Mouse (Mus musculus): Measurements from ENCODE around the gene Dennd6b. TPM values are rescaled to one million over a fixed set of nuclear protein-coding genes. Genes with fewer than 3 reads are reported as not detected.

The Dennd6b gene
- polyA plus RNA-seq, 1 experiment from 2014 or later: 26.7 TPM

DNA sequence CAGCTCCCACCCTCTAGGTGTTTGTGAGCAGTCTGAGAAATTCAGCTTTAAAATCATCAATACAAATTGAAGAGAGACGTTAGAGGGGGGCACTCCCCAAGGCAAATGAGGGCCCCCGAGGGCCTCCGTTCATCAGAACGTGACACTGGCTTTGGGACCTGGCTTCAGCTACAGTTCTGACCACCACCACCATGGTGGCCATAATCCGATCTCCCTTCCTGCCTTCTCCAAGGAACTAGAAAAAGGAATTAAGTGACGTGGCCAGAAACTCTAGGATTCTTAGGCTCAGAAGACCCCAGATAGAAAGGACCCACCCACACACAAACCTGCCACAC is 16.7 kb downstream of the Dennd6b start:
- H3K4me3 ChIP-seq (ENCODE audit: low read depth, low read length): peak overlapping the region; percentile 84
- DNase-seq (ENCODE audit: low spot score) (no peak), ATAC-seq (replicated peaks; ENCODE audit: low FRiP score) (no peak)
- H3K27me3 ChIP-seq (ENCODE audit: control insufficient read depth, insufficient read depth, low read length): no peaks in the 10 kb centered on the region
- H3K27ac ChIP-seq (ENCODE audit: low read depth, low read length): peak overlapping the region; percentile 90; the same call in 1 of the 2 replicates
- no peaks in the 10 kb centered on the region for H3K36me3 ChIP-seq (ENCODE audit: control insufficient read depth, insufficient read depth, low read length)
- peaks cover 45% of the 10 kb centered on the region for H3K4me1 ChIP-seq (replicated peaks; ENCODE audit: control insufficient read depth, insufficient read depth, low read length)
- H3K9ac ChIP-seq (ENCODE audit: low read length): peak overlapping the region; percentile 94
- 3% methylated on average over 6 of the region's 6 CpGs for WGBS
- H3K9me3 ChIP-seq (ENCODE audit: control insufficient read depth, low read length): no peaks in the 10 kb centered on the region
- H3K4me2 ChIP-seq (ENCODE audit: low read depth, low read length, severe bottlenecking): peak overlapping the region; percentile 88

DNA sequence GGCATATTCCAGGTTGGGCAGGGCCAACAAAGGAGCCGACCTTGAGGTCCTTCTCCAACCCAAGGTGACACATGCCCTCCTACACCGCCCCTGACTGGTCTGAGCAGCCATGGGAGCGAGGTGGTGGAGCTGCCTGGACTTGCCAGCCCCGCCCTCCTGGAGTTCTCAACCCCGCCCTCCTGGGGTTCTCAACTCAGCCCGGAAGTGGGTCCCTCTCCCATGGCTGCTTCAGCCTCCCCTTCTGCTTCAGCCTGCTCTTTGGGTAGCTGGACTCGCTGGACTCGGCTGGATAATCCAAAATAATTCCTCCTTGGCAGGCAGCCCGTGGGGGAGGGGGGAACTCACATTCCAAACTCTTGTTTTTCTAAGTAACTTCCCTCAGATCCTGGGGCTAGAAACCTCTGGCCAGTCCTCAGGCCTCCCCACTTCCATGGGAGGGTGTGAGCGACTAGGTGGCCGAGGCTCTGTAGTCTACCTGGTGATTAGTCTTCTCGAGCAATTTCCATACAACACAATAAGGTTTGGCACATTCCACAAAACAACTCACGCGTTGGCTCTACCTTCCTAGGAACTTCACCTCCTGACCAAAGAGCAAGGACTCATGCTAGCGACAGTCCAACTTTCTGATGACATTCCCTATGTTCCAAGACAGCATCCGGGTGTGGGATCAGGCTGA is 17.2 kb downstream of the Dennd6b start:
- no peaks in the 10 kb centered on the region for H3K27me3 ChIP-seq (ENCODE audit: control insufficient read depth, insufficient read depth, low read length)
- ATAC-seq (replicated peaks; ENCODE audit: low FRiP score) (peak; percentile 13; the same call in 1 of the 2 replicates), DNase-seq (ENCODE audit: low spot score) (peak; percentile 82)
- peak overlapping the region; percentile 90; the same call in 1 of the 2 replicates for H3K27ac ChIP-seq (ENCODE audit: low read depth, low read length)
- H3K9me3 ChIP-seq (ENCODE audit: control insufficient read depth, low read length): no peaks in the 10 kb centered on the region
- H3K4me2 ChIP-seq (ENCODE audit: low read depth, low read length, severe bottlenecking): peak overlapping the region; percentile 88
- no peaks in the 10 kb centered on the region for H3K36me3 ChIP-seq (ENCODE audit: control insufficient read depth, insufficient read depth, low read length)
- WGBS: 1% methylated on average over 16 of the region's 16 CpGs
- peaks cover 46% of the 10 kb centered on the region for H3K4me1 ChIP-seq (replicated peaks; ENCODE audit: control insufficient read depth, insufficient read depth, low read length)
- peak overlapping the region; percentile 84 for H3K4me3 ChIP-seq (ENCODE audit: low read depth, low read length)
- peak overlapping the region; percentile 94 for H3K9ac ChIP-seq (ENCODE audit: low read length)

- no peak for ATAC-seq (replicated peaks; ENCODE audit: low FRiP score)
- H3K27me3 ChIP-seq (ENCODE audit: control insufficient read depth, insufficient read depth, low read length): no peaks in the 10 kb centered on the region
- H3K4me3 ChIP-seq (ENCODE audit: low read depth, low read length): peak overlapping the region; percentile 84
- H3K9me3 ChIP-seq (ENCODE audit: control insufficient read depth, low read length): no peaks in the 10 kb centered on the region
- H3K9ac ChIP-seq (ENCODE audit: low read length): peak overlapping the region; percentile 94
- peaks cover 54% of the 10 kb centered on the region for H3K4me1 ChIP-seq (replicated peaks; ENCODE audit: control insufficient read depth, insufficient read depth, low read length)
- no peaks in the 10 kb centered on the region for H3K36me3 ChIP-seq (ENCODE audit: control insufficient read depth, insufficient read depth, low read length)
- H3K27ac ChIP-seq (ENCODE audit: low read depth, low read length): no peak overlapping the region
- 67% methylated on average over 7 of the region's 7 CpGs for WGBS
- DNase-seq (ENCODE audit: low spot score): no peak
- peak overlapping the region; percentile 88 for H3K4me2 ChIP-seq (ENCODE audit: low read depth, low read length, severe bottlenecking)
Observed at GRCm38 (mm10) chr15:89178260-89178860, 17.9 kb downstream of the Dennd6b start.

DNA sequence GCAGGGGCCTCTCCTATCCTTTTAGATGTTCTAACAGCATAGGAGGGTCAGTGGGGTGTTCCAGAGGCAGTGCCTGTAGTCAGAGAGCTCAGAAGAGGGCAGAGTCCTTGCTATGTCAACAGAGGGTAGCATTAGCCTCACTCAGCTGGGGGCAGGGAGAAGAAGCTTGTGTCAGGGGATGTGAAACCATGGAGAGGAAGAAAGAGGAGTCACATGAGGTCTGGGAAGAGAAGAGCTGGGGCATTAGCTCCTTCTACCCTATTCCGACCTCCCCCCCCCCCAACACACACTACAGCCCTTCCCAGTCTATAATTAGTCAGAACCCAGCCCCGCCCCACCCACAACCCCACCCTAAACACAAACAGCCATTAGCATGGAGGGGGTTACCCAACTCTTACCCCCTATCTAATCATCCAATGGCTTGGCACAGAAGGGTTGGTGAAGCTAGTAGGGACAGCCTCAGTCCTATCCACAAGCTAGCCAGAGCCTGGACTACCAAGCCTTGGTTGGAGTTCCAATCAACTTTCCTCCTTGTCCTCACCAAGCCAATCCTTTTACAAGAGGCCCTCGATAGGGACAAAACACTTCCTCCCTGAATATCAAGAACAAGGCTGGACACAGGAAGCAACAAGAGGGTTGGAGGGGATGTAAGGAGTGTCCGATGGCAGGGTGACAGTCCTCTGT is 18.6 kb downstream of the Dennd6b start:
- no peak for ATAC-seq (replicated peaks; ENCODE audit: low FRiP score)
- peaks cover 56% of the 10 kb centered on the region for H3K4me1 ChIP-seq (replicated peaks; ENCODE audit: control insufficient read depth, insufficient read depth, low read length)

DNA sequence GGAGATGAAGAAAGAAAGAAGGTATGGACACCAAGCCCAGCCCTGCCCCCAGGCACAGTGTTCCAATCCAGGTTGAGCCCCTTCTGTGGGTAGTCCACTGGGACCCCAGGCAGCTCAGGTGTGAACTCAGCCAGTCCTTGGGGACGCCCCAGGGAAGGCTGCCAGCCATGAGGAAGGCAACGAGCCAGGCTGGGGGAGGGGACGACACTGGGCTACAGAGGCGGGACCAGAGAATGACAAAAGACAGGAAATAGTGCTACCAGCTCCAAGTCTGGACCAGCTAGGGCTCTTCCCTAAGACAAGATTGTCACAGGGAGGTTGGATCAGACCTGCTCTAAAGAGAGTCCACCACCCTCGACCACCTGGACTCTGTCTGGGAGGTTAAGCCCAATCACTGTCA is 19.2 kb downstream of the Dennd6b start:
- no peak overlapping the region; the same call in 1 of the 2 replicates for H3K4me2 ChIP-seq (ENCODE audit: low read depth, low read length, severe bottlenecking)
- 19% methylated on average over 5 of the region's 5 CpGs for WGBS
- H3K4me3 ChIP-seq (ENCODE audit: low read depth, low read length): no peak overlapping the region

More for the DNA sequence above, 18.6 kb downstream of the Dennd6b start:
- Histone ChIP-seq H3K27me3 (ENCODE audit: control insufficient read depth, insufficient read depth, low read length) (no peaks in the 10 kb centered on the region), H3K4me3 (ENCODE audit: low read depth, low read length) (no peak overlapping the region), H3K9me3 (ENCODE audit: control insufficient read depth, low read length) (no peaks in the 10 kb centered on the region), H3K9ac (ENCODE audit: low read length) (peak overlapping the region; percentile 29; the same call in 1 of the 2 replicates), H3K36me3 (ENCODE audit: control insufficient read depth, insufficient read depth, low read length) (no peaks in the 10 kb centered on the region), H3K27ac (ENCODE audit: low read depth, low read length) (peak overlapping the region; percentile 31; the same call in 1 of the 2 replicates), H3K4me2 (ENCODE audit: low read depth, low read length, severe bottlenecking) (peak overlapping the region; percentile 88; the same call in 1 of the 2 replicates)
- DNase-seq (ENCODE audit: low spot score): no peak
- 85% methylated on average over 3 of the region's 4 CpGs for WGBS

GRCm38 (mm10) chr15:89175411-89176155 is 20.7 kb downstream of the Dennd6b start:
- no peaks in the 10 kb centered on the region for H3K9me3 ChIP-seq (ENCODE audit: control insufficient read depth, low read length)
- no peak for ATAC-seq (replicated peaks; ENCODE audit: low FRiP score)
- no peak overlapping the region for H3K4me2 ChIP-seq (ENCODE audit: low read depth, low read length, severe bottlenecking)
- no peak overlapping the region for H3K9ac ChIP-seq (ENCODE audit: low read length)
- no peak for DNase-seq (ENCODE audit: low spot score)
- H3K36me3 ChIP-seq (ENCODE audit: control insufficient read depth, insufficient read depth, low read length): no peaks in the 10 kb centered on the region
- no peak overlapping the region for H3K27ac ChIP-seq (ENCODE audit: low read depth, low read length)
- 88% methylated on average over 13 of the region's 13 CpGs for WGBS
- peaks cover 56% of the 10 kb centered on the region for H3K4me1 ChIP-seq (replicated peaks; ENCODE audit: control insufficient read depth, insufficient read depth, low read length)
- no peaks in the 10 kb centered on the region for H3K27me3 ChIP-seq (ENCODE audit: control insufficient read depth, insufficient read depth, low read length)
- no peak overlapping the region for H3K4me3 ChIP-seq (ENCODE audit: low read depth, low read length)

More for the DNA sequence above, 19.2 kb downstream of the Dennd6b start:
- ATAC-seq (replicated peaks; ENCODE audit: low FRiP score) (no peak), DNase-seq (ENCODE audit: low spot score) (peak; percentile 69)
- Histone ChIP-seq H3K36me3 (ENCODE audit: control insufficient read depth, insufficient read depth, low read length) (no peaks in the 10 kb centered on the region), H3K9me3 (ENCODE audit: control insufficient read depth, low read length) (no peaks in the 10 kb centered on the region), H3K4me1 (replicated peaks; ENCODE audit: control insufficient read depth, insufficient read depth, low read length) (peaks cover 59% of the 10 kb centered on the region), H3K9ac (ENCODE audit: low read length) (peak overlapping the region; percentile 29; the same call in 1 of the 2 replicates), H3K27me3 (ENCODE audit: control insufficient read depth, insufficient read depth, low read length) (no peaks in the 10 kb centered on the region), H3K27ac (ENCODE audit: low read depth, low read length) (peak overlapping the region; percentile 31; the same call in 1 of the 2 replicates)

DNA sequence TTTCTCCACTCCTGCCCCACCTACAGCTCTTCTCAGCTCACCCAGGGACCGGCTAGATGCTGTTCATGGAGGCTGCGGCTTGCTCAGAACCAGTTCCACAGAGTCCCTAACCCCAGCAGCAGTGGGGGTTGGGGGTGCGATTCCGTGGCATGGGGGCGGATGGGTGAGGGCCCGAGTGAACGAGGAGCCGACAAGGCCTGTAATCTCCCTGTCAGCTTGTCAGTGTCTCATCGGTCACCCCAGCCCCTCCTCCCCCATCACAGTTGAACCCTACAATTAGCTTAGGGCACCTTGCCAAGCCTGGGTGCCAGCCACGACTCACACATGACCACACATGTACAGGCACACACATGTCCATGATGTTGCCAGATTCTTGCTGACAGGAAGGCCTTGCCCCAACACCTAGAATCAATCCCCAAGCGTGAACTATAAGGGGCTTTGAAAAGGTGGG is 21.4 kb downstream of the Dennd6b start:
- H3K9me3 ChIP-seq (ENCODE audit: control insufficient read depth, low read length): no peaks in the 10 kb centered on the region
- no peak overlapping the region for H3K4me3 ChIP-seq (ENCODE audit: low read depth, low read length)
- no peak overlapping the region for H3K9ac ChIP-seq (ENCODE audit: low read length)
- no peak for ATAC-seq (replicated peaks; ENCODE audit: low FRiP score)
- no peaks in the 10 kb centered on the region for H3K27me3 ChIP-seq (ENCODE audit: control insufficient read depth, insufficient read depth, low read length)
- no peak for DNase-seq (ENCODE audit: low spot score)
- no peak overlapping the region for H3K4me2 ChIP-seq (ENCODE audit: low read depth, low read length, severe bottlenecking)
- H3K36me3 ChIP-seq (ENCODE audit: control insufficient read depth, insufficient read depth, low read length): no peaks in the 10 kb centered on the region
- H3K4me1 ChIP-seq (replicated peaks; ENCODE audit: control insufficient read depth, insufficient read depth, low read length): peaks cover 60% of the 10 kb centered on the region
- H3K27ac ChIP-seq (ENCODE audit: low read depth, low read length): no peak overlapping the region
- 58% methylated on average over 11 of the region's 11 CpGs for WGBS

GRCm38 (mm10) chr15:89173906-89174214 is 22.4 kb downstream of the Dennd6b start:
- peaks cover 60% of the 10 kb centered on the region for H3K4me1 ChIP-seq (replicated peaks; ENCODE audit: control insufficient read depth, insufficient read depth, low read length)
- 1% methylated on average over 15 of the region's 15 CpGs for WGBS
- H3K9ac ChIP-seq (ENCODE audit: low read length): peak overlapping the region; percentile 59
- H3K9me3 ChIP-seq (ENCODE audit: control insufficient read depth, low read length): no peaks in the 10 kb centered on the region
- peak; percentile 37; the same call in 1 of the 2 replicates for ATAC-seq (replicated peaks; ENCODE audit: low FRiP score)
- H3K27me3 ChIP-seq (ENCODE audit: control insufficient read depth, insufficient read depth, low read length): no peaks in the 10 kb centered on the region
- peak overlapping the region; percentile 99 for H3K4me2 ChIP-seq (ENCODE audit: low read depth, low read length, severe bottlenecking)
- peak; percentile 78 for DNase-seq (ENCODE audit: low spot score)
- no peaks in the 10 kb centered on the region for H3K36me3 ChIP-seq (ENCODE audit: control insufficient read depth, insufficient read depth, low read length)
- peak overlapping the region; percentile 49 for H3K4me3 ChIP-seq (ENCODE audit: low read depth, low read length)
- H3K27ac ChIP-seq (ENCODE audit: low read depth, low read length): no peak overlapping the region
